Mouse (Mus musculus) heart, embryonic 11.5 days (tissue): Measurements from ENCODE around the gene Csk. TPM values are rescaled to one million over a fixed set of nuclear protein-coding genes. Genes with fewer than 3 reads are reported as not detected.

Experiments
- ATAC-seq: fragments of 200-750 bp; cut with Nextera tagmentation; replicated peaks from 2 replicates; pipeline ENCODE4 v1.8.0; 2017; ENCODE audit warnings: moderate library complexity; ENCODE audit not compliant: insufficient number of reproducible peaks, low FRiP score, low TSS enrichment
- H3K27ac ChIP-seq: fragments of 300-500 bp; sonication (generic); 2 replicates; pipeline ENCODE4 v1.5.1; 2014; ENCODE audit warnings: mild to moderate bottlenecking, low read depth, low read length
- H3K27me3 ChIP-seq: fragments of 300-500 bp; sonication (generic); 2 replicates; pipeline ENCODE4 v1.6.1; 2014; ENCODE audit warnings: mild to moderate bottlenecking, low read length, mixed read lengths; ENCODE audit not compliant: control insufficient read depth, insufficient read depth
- H3K36me3 ChIP-seq: fragments of 300-500 bp; sonication (generic); 2 replicates; pipeline ENCODE4 v1.6.1; 2014; ENCODE audit warnings: mild to moderate bottlenecking, low read length, moderate library complexity, mixed read lengths; ENCODE audit not compliant: control insufficient read depth, insufficient read depth
- H3K4me1 ChIP-seq: fragments of 300-500 bp; sonication (generic); 2 replicates; pipeline ENCODE4 v1.6.1; 2014; ENCODE audit warnings: low read length; ENCODE audit not compliant: control insufficient read depth, insufficient read depth
- H3K4me2 ChIP-seq: fragments of 300-500 bp; sonication (generic); 2 replicates; pipeline ENCODE4 v1.6.1; 2014; ENCODE audit warnings: mild to moderate bottlenecking, moderate library complexity
- H3K4me3 ChIP-seq: fragments of 300-500 bp; sonication (generic); 2 replicates; pipeline ENCODE4 v1.5.1; 2014; ENCODE audit warnings: low read depth, low read length
- H3K9ac ChIP-seq: fragments of 300-500 bp; sonication (generic); 2 replicates; pipeline ENCODE4 v1.6.1; 2014; ENCODE audit warnings: mild to moderate bottlenecking, low read depth, low read length, moderate library complexity
- H3K9me3 ChIP-seq: fragments of 300-500 bp; sonication (generic); replicated peaks from 2 replicates; pipeline ENCODE4 v1.6.1; 2016; ENCODE audit warnings: low read length; ENCODE audit not compliant: control insufficient read depth
- WGBS: fragments of 180-500 bp; shearing (Covaris S2); extraction: QIAGEN DNeasy Blood & Tissue Kit; methylation state at CpG from one replicate; pipeline ENCODE4 v1.1.7; 2014; ENCODE audit not compliant: insufficient replicate concordance; 5-methylcytosine and 5-hydroxymethylcytosine counted together
- polyA plus RNA-seq: library from polyadenylated mRNA; unstranded; fragments of >200 nt; fragmentation: Nextera tagmentation; extraction: Ambion mirVana; gene quantifications from 2 replicates; pipeline ENCODE4 v1.2.1, GENCODE M21; 2014

Csk gene
- polyA plus RNA-seq, 1 experiment from 2014 or later, result 15.9 TPM

DNA sequence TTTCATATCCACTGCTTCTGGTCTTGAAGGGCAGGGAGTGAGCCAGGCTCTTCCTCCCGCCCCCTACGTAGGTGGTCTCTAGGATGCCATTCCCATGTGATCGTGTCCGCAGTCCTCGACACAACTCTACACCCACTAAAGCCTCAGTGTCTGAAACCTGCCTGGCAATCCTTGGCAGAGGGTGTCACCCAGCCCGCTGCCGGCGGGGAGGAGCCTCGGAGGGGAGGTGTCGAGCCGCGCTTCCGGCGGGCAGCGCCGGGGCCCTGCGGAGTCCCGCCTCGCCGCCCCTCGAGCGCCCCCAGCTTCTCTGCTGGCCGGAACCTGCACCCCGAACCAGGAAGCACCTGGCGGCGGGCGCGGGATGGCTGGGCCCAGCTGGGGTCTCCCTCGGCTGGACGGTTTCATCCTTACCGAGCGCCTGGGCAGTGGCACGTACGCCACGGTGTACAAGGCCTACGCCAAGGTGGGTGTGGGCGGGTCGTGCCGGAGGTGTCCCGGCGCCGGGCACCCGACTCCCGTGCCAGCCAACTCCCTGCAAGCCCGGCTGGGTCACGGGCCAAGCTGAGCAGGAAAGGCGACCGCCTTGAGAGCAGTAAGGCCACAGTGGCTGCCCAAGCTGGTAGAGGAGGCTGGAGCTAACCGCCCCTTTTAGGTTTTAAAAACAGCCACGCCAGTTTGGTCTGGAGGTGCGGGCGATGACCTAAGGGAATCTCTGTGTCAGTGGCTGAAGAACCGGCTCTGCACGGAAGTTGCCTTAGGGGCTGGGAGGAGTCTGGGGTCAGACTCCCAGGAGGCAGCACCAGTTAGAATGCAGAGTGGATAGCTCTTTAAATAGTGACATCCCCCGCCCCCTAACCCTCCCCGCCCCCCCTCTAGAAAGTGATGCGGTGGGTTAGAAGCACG is 64.0 kb downstream of the Csk start, which contains the start of gene Ulk3:
Ulk3 (plus strand) TSS at position 229 of the 903 bp plus-strand sequence.
- H3K36me3 ChIP-seq, result peaks cover 2% of the 10 kb centered on the region
- under 1% methylated on average over 57 of the region's 58 CpGs for WGBS
- H3K4me3 ChIP-seq, result peak within 1 kb of the TSS; percentile 63
- H3K27ac ChIP-seq, result peak within 1 kb of the TSS; percentile 70
- H3K9ac ChIP-seq, result peak within 1 kb of the TSS; percentile 80
- H3K4me1 ChIP-seq, result peaks cover 21% of the 10 kb centered on the region; the same call in 1 of the 2 replicates
- no peaks in the 10 kb centered on the region for H3K9me3 ChIP-seq
- no peaks in the 10 kb centered on the region for H3K27me3 ChIP-seq
- ATAC-seq, result peak; percentile 80
- peak within 1 kb of the TSS; percentile 74 for H3K4me2 ChIP-seq

DNA sequence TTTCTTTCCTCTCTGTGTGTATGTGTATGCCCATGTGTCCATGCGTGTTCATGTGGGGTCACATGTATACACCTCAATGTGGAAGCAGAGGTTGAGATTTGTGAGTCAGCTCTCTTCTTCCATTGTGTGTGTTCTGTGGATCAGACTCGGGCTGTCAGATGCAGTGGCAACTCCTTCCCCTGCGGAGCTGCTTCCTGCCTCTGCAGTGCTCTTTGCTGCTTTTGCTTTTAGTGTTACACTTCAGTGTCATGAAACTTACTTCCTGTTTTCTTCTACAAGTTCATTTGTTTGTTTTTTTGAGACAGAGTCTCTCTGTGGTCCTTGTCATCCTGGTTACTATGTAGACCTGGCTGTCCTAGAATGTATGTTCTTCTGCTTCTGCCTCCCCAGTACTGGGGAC is 68.4 kb downstream of the Csk start:
- Histone ChIP-seq H3K9me3 (no peaks in the 10 kb centered on the region), H3K4me1 (peaks cover 8% of the 10 kb centered on the region; the same call in 1 of the 2 replicates), H3K4me2 (no peak overlapping the region), H3K4me3 (no peak overlapping the region), H3K27me3 (no peaks in the 10 kb centered on the region), H3K27ac (no peak overlapping the region), H3K36me3 (peaks cover 14% of the 10 kb centered on the region), H3K9ac (no peak overlapping the region)
- no peak for ATAC-seq
- WGBS, result 84% methylated on average over 3 of the region's 3 CpGs

GRCm38 (mm10) chr9:57577144-57577849 is 76.1 kb downstream of the Csk start:
- peaks cover 3% of the 10 kb centered on the region; the same call in 1 of the 2 replicates for H3K4me1 ChIP-seq
- no peaks in the 10 kb centered on the region for H3K9me3 ChIP-seq
- WGBS, result 75% methylated on average over 6 of the region's 6 CpGs
- no peak overlapping the region for H3K27ac ChIP-seq
- no peak overlapping the region for H3K4me2 ChIP-seq
- peaks cover 13% of the 10 kb centered on the region for H3K36me3 ChIP-seq
- no peak overlapping the region for H3K4me3 ChIP-seq
- no peak for ATAC-seq
- H3K27me3 ChIP-seq, result no peaks in the 10 kb centered on the region
- H3K9ac ChIP-seq, result 0 out of 2 replicates have a peak overlapping the region, but pooled peaks have one; percentile 28

Other genes starting within 250 kb of the Csk start
- 18.7 and 21.8 TPM in 2 replicates for gene Ppcdc, start 213.5 kb downstream of the Csk start, polyA plus RNA-seq
- 5.8 and 7.9 TPM in 2 replicates for gene Scamp5, start 185.6 kb downstream of the Csk start, polyA plus RNA-seq
- 16.3 and 17.1 TPM in 2 replicates for gene Rpp25, start 149.6 kb downstream of the Csk start, polyA plus RNA-seq
- gene Cox5a, start 132.4 kb downstream of the Csk start, polyA plus RNA-seq, result 1,178 and 1,213 TPM in 2 replicates
- gene Fam219b, start 116.1 kb downstream of the Csk start, polyA plus RNA-seq, result 12.1 and 12.6 TPM in 2 replicates
- gene Mpi, start 100.9 kb downstream of the Csk start, polyA plus RNA-seq, result 67.5 and 76.1 TPM in 2 replicates
- 53.3 and 54.9 TPM in 2 replicates for gene Scamp2, start 92.7 kb downstream of the Csk start, polyA plus RNA-seq
- 10.0 and 12.4 TPM in 2 replicates for gene Ulk3, start 64.2 kb downstream of the Csk start, polyA plus RNA-seq
- gene Cplx3, start 47.4 kb downstream of the Csk start, polyA plus RNA-seq, result not detected in 2 replicates
- gene Lman1l, start 32.9 kb downstream of the Csk start, polyA plus RNA-seq, result not detected in 2 replicates
- gene Cyp1a2, start 30.1 kb upstream of the Csk start, polyA plus RNA-seq, result not detected in 2 replicates
- gene Cyp1a1, start 34.3 kb upstream of the Csk start, polyA plus RNA-seq, result not detected in 2 replicates
- gene Edc3, start 54.9 kb upstream of the Csk start, polyA plus RNA-seq, result 14.3 and 15.5 TPM in 2 replicates
- gene Clk3, start 112.2 kb upstream of the Csk start, polyA plus RNA-seq, result 64.2 and 73.5 TPM in 2 replicates
- 28.0 and 31.7 TPM in 2 replicates for gene Arid3b, start 183.2 kb upstream of the Csk start, polyA plus RNA-seq